Mouse (Mus musculus): ENCODE measurements around the gene Hypk.
"Not testable (repeated sequence)": the region's sequence is repeated elsewhere in the genome, so short reads cannot be mapped to it uniquely, and the experiment has no call there.

GRCm38 (mm10) chr2:121468982-121469381 lies 15.9 kb downstream of the Hypk start:
- TF ChIP-seq CTCF (IDR thresholded peaks at IDR 0.05; ENCODE audit: borderline replicate concordance, extremely low read depth, insufficient read depth, insufficient read length); POLR2A (IDR thresholded peaks at IDR 0.05; ENCODE audit: borderline replicate concordance, extremely low read depth, insufficient read depth, insufficient read length, poor library complexity, severe bottlenecking): not testable (repeated sequence)

All from brain, embryonic 14.5 days (tissue).